Mouse (Mus musculus): Measurements from ENCODE around the gene Myt1. TPM values are rescaled to one million over a fixed set of nuclear protein-coding genes. Genes with fewer than 3 reads are reported as not detected.
"Not testable (repeated sequence)": the region's sequence is repeated elsewhere in the genome, so short reads cannot be mapped to it uniquely, and the experiment has no call there.

Gene Myt1
- polyA plus RNA-seq, 1 experiment: 0.13 TPM

GRCm38 (mm10) chr2:181777715-181778114, 14.6 kb downstream of the Myt1 start:
- WGBS: 34% methylated on average over 2 of the region's 2 CpGs
- peak; percentile 47 for DNase-seq
- TF ChIP-seq POLR2A (IDR thresholded peaks at IDR 0.05; ENCODE audit: low read depth, low read length): no peak
- TF ChIP-seq CTCF (conservative IDR thresholded peaks at IDR 0.05; ENCODE audit: insufficient read depth, insufficient read length, low read depth, low read length): peak; percentile 46
- H3K4me3 ChIP-seq (ENCODE audit: insufficient read depth, low read depth, low read length): no peak overlapping the region
- no peak overlapping the region for H3K27ac ChIP-seq (ENCODE audit: insufficient read depth, low read depth, low read length)
- H3K27me3 ChIP-seq (replicated peaks; ENCODE audit: control insufficient read depth, insufficient read depth, low read length): no peaks in the 10 kb centered on the region
- no peaks in the 10 kb centered on the region for H3K4me1 ChIP-seq (ENCODE audit: control insufficient read depth, insufficient read depth, low read length)
- H3K36me3 ChIP-seq (ENCODE audit: control insufficient read depth, insufficient read depth, low read length): no peaks in the 10 kb centered on the region

GRCm38 (mm10) chr2:181781421-181781820, 18.3 kb downstream of the Myt1 start:
- WGBS: 16% methylated on average over 1 of the region's 1 CpGs
- Histone ChIP-seq H3K4me1 (ENCODE audit: control insufficient read depth, insufficient read depth, low read length) (no peaks in the 10 kb centered on the region), H3K27ac (ENCODE audit: insufficient read depth, low read depth, low read length) (no peak overlapping the region), H3K27me3 (replicated peaks; ENCODE audit: control insufficient read depth, insufficient read depth, low read length) (no peaks in the 10 kb centered on the region; the same call in 1 of the 2 replicates), H3K4me3 (ENCODE audit: insufficient read depth, low read depth, low read length) (no peak overlapping the region), H3K36me3 (ENCODE audit: control insufficient read depth, insufficient read depth, low read length) (no peaks in the 10 kb centered on the region)
- DNase-seq: no peak
- TF ChIP-seq CTCF (conservative IDR thresholded peaks at IDR 0.05; ENCODE audit: insufficient read depth, insufficient read length, low read depth, low read length) (no peak), POLR2A (IDR thresholded peaks at IDR 0.05; ENCODE audit: low read depth, low read length) (no peak)

GRCm38 (mm10) chr2:181787852-181788251, 24.7 kb downstream of the Myt1 start:
- TF ChIP-seq CTCF (conservative IDR thresholded peaks at IDR 0.05; ENCODE audit: insufficient read depth, insufficient read length, low read depth, low read length): no peak
- TF ChIP-seq POLR2A (IDR thresholded peaks at IDR 0.05; ENCODE audit: low read depth, low read length): no peak
- Histone ChIP-seq H3K27ac (ENCODE audit: insufficient read depth, low read depth, low read length) (no peak overlapping the region), H3K4me3 (ENCODE audit: insufficient read depth, low read depth, low read length) (no peak overlapping the region), H3K4me1 (ENCODE audit: control insufficient read depth, insufficient read depth, low read length) (no peaks in the 10 kb centered on the region), H3K27me3 (replicated peaks; ENCODE audit: control insufficient read depth, insufficient read depth, low read length) (no peaks in the 10 kb centered on the region; the same call in 1 of the 2 replicates), H3K36me3 (ENCODE audit: control insufficient read depth, insufficient read depth, low read length) (no peaks in the 10 kb centered on the region)
- no peak for DNase-seq
- 76% methylated on average over 5 of the region's 5 CpGs for WGBS

- TF ChIP-seq CTCF (conservative IDR thresholded peaks at IDR 0.05; ENCODE audit: insufficient read depth, insufficient read length, low read depth, low read length): no peak
- no peak for TF ChIP-seq POLR2A (IDR thresholded peaks at IDR 0.05; ENCODE audit: low read depth, low read length)
- no peak for DNase-seq
- H3K4me3 ChIP-seq (ENCODE audit: insufficient read depth, low read depth, low read length): no peak overlapping the region
- H3K27ac ChIP-seq (ENCODE audit: insufficient read depth, low read depth, low read length): no peak overlapping the region
- H3K4me1 ChIP-seq (ENCODE audit: control insufficient read depth, insufficient read depth, low read length): no peaks in the 10 kb centered on the region
- no peaks in the 10 kb centered on the region for H3K27me3 ChIP-seq (replicated peaks; ENCODE audit: control insufficient read depth, insufficient read depth, low read length)
- no peaks in the 10 kb centered on the region for H3K36me3 ChIP-seq (ENCODE audit: control insufficient read depth, insufficient read depth, low read length)
- 78% methylated on average over 6 of the region's 6 CpGs for WGBS
These were observed 26.3 kb downstream of the Myt1 start for GRCm38 (mm10) chr2:181789396-181789795.

GRCm38 (mm10) chr2:181793186-181793585, 30.1 kb downstream of the Myt1 start:
- H3K27ac ChIP-seq (ENCODE audit: insufficient read depth, low read depth, low read length); H3K4me1 ChIP-seq (ENCODE audit: control insufficient read depth, insufficient read depth, low read length); H3K4me3 ChIP-seq (ENCODE audit: insufficient read depth, low read depth, low read length); DNase-seq; H3K27me3 ChIP-seq (replicated peaks; ENCODE audit: control insufficient read depth, insufficient read depth, low read length); H3K36me3 ChIP-seq (ENCODE audit: control insufficient read depth, insufficient read depth, low read length): not testable (repeated sequence)
- 82% methylated on average over 8 of the region's 8 CpGs for WGBS

GRCm38 (mm10) chr2:181795641-181796130, 32.6 kb downstream of the Myt1 start:
- no peak for DNase-seq
- no peak overlapping the region for H3K27ac ChIP-seq (ENCODE audit: insufficient read depth, low read depth, low read length)
- no peaks in the 10 kb centered on the region for H3K27me3 ChIP-seq (replicated peaks; ENCODE audit: control insufficient read depth, insufficient read depth, low read length)
- TF ChIP-seq POLR2A (IDR thresholded peaks at IDR 0.05; ENCODE audit: low read depth, low read length) (no peak), CTCF (conservative IDR thresholded peaks at IDR 0.05; ENCODE audit: insufficient read depth, insufficient read length, low read depth, low read length) (no peak)
- no peaks in the 10 kb centered on the region for H3K36me3 ChIP-seq (ENCODE audit: control insufficient read depth, insufficient read depth, low read length)
- WGBS: 60% methylated on average over 3 of the region's 3 CpGs
- H3K4me1 ChIP-seq (ENCODE audit: control insufficient read depth, insufficient read depth, low read length): no peaks in the 10 kb centered on the region
- H3K4me3 ChIP-seq (ENCODE audit: insufficient read depth, low read depth, low read length): no peak overlapping the region

GRCm38 (mm10) chr2:181797672-181798071, 34.5 kb downstream of the Myt1 start:
- WGBS: 79% methylated on average over 8 of the region's 8 CpGs
- H3K4me3 ChIP-seq (ENCODE audit: insufficient read depth, low read depth, low read length): no peak overlapping the region
- no peak for DNase-seq
- H3K27ac ChIP-seq (ENCODE audit: insufficient read depth, low read depth, low read length): no peak overlapping the region
- H3K36me3 ChIP-seq (ENCODE audit: control insufficient read depth, insufficient read depth, low read length): no peaks in the 10 kb centered on the region
- H3K27me3 ChIP-seq (replicated peaks; ENCODE audit: control insufficient read depth, insufficient read depth, low read length): no peaks in the 10 kb centered on the region
- no peaks in the 10 kb centered on the region for H3K4me1 ChIP-seq (ENCODE audit: control insufficient read depth, insufficient read depth, low read length)
- TF ChIP-seq CTCF (conservative IDR thresholded peaks at IDR 0.05; ENCODE audit: insufficient read depth, insufficient read length, low read depth, low read length) (no peak), POLR2A (IDR thresholded peaks at IDR 0.05; ENCODE audit: low read depth, low read length) (no peak)
